Mouse (Mus musculus) heart, embryonic 14.5 days (tissue): ENCODE results near the gene Casz1. TPM values are rescaled to one million over a fixed set of nuclear protein-coding genes. Genes with fewer than 3 reads are reported as not detected.

Source experiments
- ATAC-seq: fragments of 200-750 bp; cut with Nextera tagmentation; 2 replicates; pipeline ENCODE4 v1.8.0; 2017; ENCODE audit warnings: low read depth, moderate TSS enrichment; ENCODE audit not compliant: insufficient number of reproducible peaks, insufficient read depth, low FRiP score
- H3K27ac ChIP-seq, 2 experiments: fragments of 200-500 bp in 1 of 2; fragments of 300-500 bp in 1 of 2; sonication (generic) in 1 of 2; replicated peaks in 1 of 2; 2 replicates each; pipeline ENCODE4 v1.5.1; 2012 to 2014; ENCODE audit warnings: low read depth in 2 of 2, low read length in 2 of 2, control low read depth in 1 of 2, mild to moderate bottlenecking in 1 of 2, mixed read lengths in 1 of 2; ENCODE audit not compliant: control insufficient read depth in 1 of 2, insufficient read depth in 1 of 2
- H3K27me3 ChIP-seq: fragments of 300-500 bp; sonication (generic); 2 replicates; pipeline ENCODE4 v1.6.1; 2014; ENCODE audit warnings: mild to moderate bottlenecking, low read length, control low read depth; ENCODE audit not compliant: control insufficient read depth, insufficient read depth
- H3K36me3 ChIP-seq: fragments of 300-500 bp; sonication (generic); 2 replicates; pipeline ENCODE4 v1.6.1; 2014; ENCODE audit warnings: mild to moderate bottlenecking, control low read depth, low read length, mixed read lengths; ENCODE audit not compliant: control insufficient read depth, insufficient read depth
- H3K4me1 ChIP-seq, 2 experiments: fragments of 200-500 bp in 1 of 2; fragments of 300-500 bp in 1 of 2; sonication (generic) in 1 of 2; 2 replicates each; pipeline ENCODE4 v1.6.1; 2012 to 2014; ENCODE audit warnings: low read length in 2 of 2, control low read depth in 1 of 2, mixed read lengths in 1 of 2; ENCODE audit not compliant: control insufficient read depth in 2 of 2, insufficient read depth in 2 of 2
- H3K4me2 ChIP-seq: fragments of 300-500 bp; sonication (generic); 2 replicates; pipeline ENCODE4 v1.6.1; 2014; ENCODE audit warnings: mild to moderate bottlenecking, low read length
- H3K4me3 ChIP-seq, 2 experiments: fragments of 200-500 bp in 1 of 2; fragments of 300-500 bp in 1 of 2; sonication (generic) in 1 of 2; 2 replicates each; pipeline ENCODE4 v1.5.1; 2012 to 2014; ENCODE audit warnings: low read length in 2 of 2, mild to moderate bottlenecking in 2 of 2, control low read depth in 1 of 2, low read depth in 1 of 2, moderate library complexity in 1 of 2; ENCODE audit not compliant: control insufficient read depth in 1 of 2, insufficient read depth in 1 of 2
- H3K9ac ChIP-seq: fragments of 300-500 bp; sonication (generic); 2 replicates; pipeline ENCODE4 v1.6.1; 2014; ENCODE audit warnings: mild to moderate bottlenecking, low read length
- H3K9me3 ChIP-seq: fragments of 300-500 bp; sonication (generic); 2 replicates; pipeline ENCODE4 v1.6.1; 2016; ENCODE audit warnings: low read length, control low read depth; ENCODE audit not compliant: control insufficient read depth
- whole genome bisulfite sequencing: fragments of 180-500 bp; shearing (Covaris S2); extraction: QIAGEN DNeasy Blood & Tissue Kit; methylation state at CpG from one replicate; pipeline ENCODE4 v1.1.7; 2014; 5-methylcytosine and 5-hydroxymethylcytosine counted together
- polyA plus RNA-seq: library from polyadenylated mRNA; unstranded; fragments of >200 nt; fragmentation: Nextera tagmentation; extraction: Ambion mirVana; gene quantifications from 2 replicates; pipeline ENCODE4 v1.2.1, GENCODE M21; 2014

Gene Casz1
- polyA plus RNA-seq, 1 experiment from 2014 or later: 24.6 TPM

DNA sequence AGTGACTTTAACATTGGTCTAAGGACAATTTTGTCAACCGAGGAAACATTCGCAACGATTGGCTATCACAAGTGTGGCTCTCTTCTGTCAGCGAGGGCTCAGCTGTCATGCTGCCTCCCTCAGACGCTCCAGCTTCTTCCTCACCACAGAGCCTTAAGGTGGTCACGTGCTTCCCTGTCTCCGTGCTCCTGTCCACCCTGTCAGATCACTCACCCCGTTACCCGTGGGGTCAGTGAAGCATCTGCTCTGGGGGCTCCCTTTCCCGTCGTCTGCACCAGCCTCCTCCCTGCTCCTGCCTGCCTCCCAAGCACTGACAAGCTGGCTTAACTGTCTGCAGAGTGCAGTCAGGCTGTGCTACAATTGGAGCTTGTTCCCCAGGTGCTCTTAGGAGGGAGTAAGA, 175.6 kb downstream of the Casz1 start:
- H3K4me2 ChIP-seq: no peak overlapping the region
- peaks cover 29 to 45% of the 10 kb centered on the region in 2 experiments for H3K4me1 ChIP-seq
- no peak for ATAC-seq
- H3K27ac ChIP-seq: no peak overlapping the region
- H3K9me3 ChIP-seq: no peaks in the 10 kb centered on the region
- H3K4me3 ChIP-seq: no peak overlapping the region
- peaks cover 15% of the 10 kb centered on the region for H3K36me3 ChIP-seq
- no peak overlapping the region for H3K9ac ChIP-seq
- no peaks in the 10 kb centered on the region for H3K27me3 ChIP-seq
- WGBS: 35% methylated on average over 11 of the region's 11 CpGs

- Histone ChIP-seq H3K4me1 (peaks cover 36 to 54% of the 10 kb centered on the region in 2 experiments), H3K9ac (no peak overlapping the region), H3K4me2 (no peak overlapping the region), H3K9me3 (no peaks in the 10 kb centered on the region), H3K4me3 (no peak overlapping the region), H3K36me3 (peaks cover 15% of the 10 kb centered on the region), H3K27me3 (no peaks in the 10 kb centered on the region), H3K27ac (0 out of 4 replicates have a peak overlapping the region, but pooled peaks of 1 of the 2 experiments have one; percentile 24)
- ATAC-seq: no peak
- WGBS: 72% methylated on average over 6 of the region's 6 CpGs
Measured at GRCm38 (mm10) chr4:148982274-148982673, 178.0 kb downstream of the Casz1 start.

- H3K9ac ChIP-seq: no peak overlapping the region
- no peak overlapping the region for H3K27ac ChIP-seq
- H3K4me1 ChIP-seq: peaks cover 28 to 45% of the 10 kb centered on the region in 2 experiments
Measured at GRCm38 (mm10) chr4:148984701-148985540, 180.7 kb downstream of the Casz1 start.

GRCm38 (mm10) chr4:148985541-148986476, 181.6 kb downstream of the Casz1 start:
- peaks cover 15% of the 10 kb centered on the region for H3K36me3 ChIP-seq
- ATAC-seq: no peak
- H3K9ac ChIP-seq: no peak overlapping the region
- no peak overlapping the region for H3K4me3 ChIP-seq
- H3K9me3 ChIP-seq: no peaks in the 10 kb centered on the region
- no peak overlapping the region for H3K27ac ChIP-seq
- 55% methylated on average over 24 of the region's 24 CpGs for WGBS
- no peaks in the 10 kb centered on the region for H3K27me3 ChIP-seq
- no peak overlapping the region for H3K4me2 ChIP-seq
- peaks cover 24 to 36% of the 10 kb centered on the region in 2 experiments for H3K4me1 ChIP-seq

More at GRCm38 (mm10) chr4:148984701-148985540, 180.7 kb downstream of the Casz1 start:
- no peak for ATAC-seq
- 78% methylated on average over 19 of the region's 19 CpGs for WGBS
- Histone ChIP-seq H3K4me3 (no peak overlapping the region), H3K4me2 (no peak overlapping the region), H3K36me3 (peaks cover 15% of the 10 kb centered on the region), H3K27me3 (no peaks in the 10 kb centered on the region), H3K9me3 (no peaks in the 10 kb centered on the region)

DNA sequence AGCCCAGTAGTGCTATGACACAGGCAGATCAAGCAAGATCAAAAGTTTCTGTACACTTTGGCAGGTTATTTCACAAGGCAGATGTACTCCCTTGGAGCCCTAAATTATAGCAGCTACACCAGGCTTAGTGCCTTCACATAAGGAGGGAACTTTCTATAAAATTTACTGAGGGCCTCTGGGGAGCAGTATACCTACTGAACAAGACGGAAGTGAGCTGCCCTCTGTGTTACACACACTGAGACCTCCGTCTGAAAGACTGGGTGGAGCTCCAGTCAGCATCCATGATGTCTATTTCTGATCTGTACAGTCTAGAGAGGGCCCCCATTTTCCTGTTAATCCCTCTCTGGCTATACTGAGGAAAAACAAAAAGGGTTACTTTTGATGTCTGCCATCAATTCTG, 185.8 kb downstream of the Casz1 start:
- no peaks in the 10 kb centered on the region for H3K27me3 ChIP-seq
- H3K36me3 ChIP-seq: no peaks in the 10 kb centered on the region
- peaks cover 20 to 29% of the 10 kb centered on the region in 2 experiments for H3K4me1 ChIP-seq
- H3K27ac ChIP-seq: no peak overlapping the region
- H3K4me3 ChIP-seq: no peak overlapping the region
- H3K9me3 ChIP-seq: no peaks in the 10 kb centered on the region
- no peak overlapping the region for H3K4me2 ChIP-seq
- 32% methylated on average over 2 of the region's 2 CpGs for whole genome bisulfite sequencing
- no peak for ATAC-seq
- 0 out of 2 replicates have a peak overlapping the region, but pooled peaks have one; percentile 8 for H3K9ac ChIP-seq

DNA sequence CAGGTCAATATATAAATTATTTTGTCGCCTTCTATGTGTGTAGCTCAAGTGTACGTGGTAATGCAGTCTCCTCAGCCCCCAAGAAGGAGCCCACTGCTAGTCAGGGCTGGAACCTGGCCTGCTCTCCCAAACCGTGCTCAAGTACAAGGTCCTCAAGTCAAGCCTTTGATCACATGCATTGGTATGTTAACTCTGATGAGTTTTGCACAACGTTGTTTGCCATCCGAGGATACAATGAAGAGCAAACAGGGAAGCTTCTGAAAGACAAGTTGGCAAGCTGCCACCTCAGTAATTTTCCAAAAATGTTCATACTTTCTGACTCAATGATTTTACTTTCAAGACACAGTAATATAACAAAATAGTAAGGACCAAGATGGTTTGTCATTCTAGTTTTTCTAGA, 189.7 kb downstream of the Casz1 start:
- WGBS: 78% methylated on average over 5 of the region's 5 CpGs
- ATAC-seq: no peak
- Histone ChIP-seq H3K4me3 (no peak overlapping the region), H3K4me1 (no peaks in the 10 kb centered on the region), H3K9me3 (no peaks in the 10 kb centered on the region), H3K27me3 (no peaks in the 10 kb centered on the region), H3K4me2 (no peak overlapping the region), H3K27ac (no peak overlapping the region), H3K9ac (no peak overlapping the region), H3K36me3 (0 out of 2 replicates have a peak, but pooled peaks cover 6% of the 10 kb centered on the region)

GRCm38 (mm10) chr4:149000746-149001145, 196.5 kb downstream of the Casz1 start:
- Histone ChIP-seq H3K4me1 (no peaks in the 10 kb centered on the region), H3K27ac (no peak overlapping the region), H3K27me3 (no peaks in the 10 kb centered on the region), H3K4me3 (no peak overlapping the region), H3K4me2 (no peak overlapping the region), H3K9ac (no peak overlapping the region), H3K36me3 (peaks cover 16% of the 10 kb centered on the region), H3K9me3 (no peaks in the 10 kb centered on the region)
- 96% methylated on average over 6 of the region's 6 CpGs for WGBS
- ATAC-seq: no peak
